Mouse (Mus musculus) liver, adult 2 months (tissue): ENCODE results near the gene 2310046K23Rik.

Experiments
- CTCF ChIP-seq: fragments of 200-500 bp; IDR thresholded peaks from 2 replicates; pipeline ENCODE4 v1.5.1; 2011; ENCODE audit warnings: low read depth, low read length, control low read depth
- POLR2A ChIP-seq: fragments of 200-500 bp; IDR thresholded peaks from 2 replicates; pipeline ENCODE4 v1.6.1; 2011; ENCODE audit warnings: low read length, control low read depth; ENCODE audit not compliant: insufficient read depth; ENCODE audit errors: extremely low read depth

DNA sequence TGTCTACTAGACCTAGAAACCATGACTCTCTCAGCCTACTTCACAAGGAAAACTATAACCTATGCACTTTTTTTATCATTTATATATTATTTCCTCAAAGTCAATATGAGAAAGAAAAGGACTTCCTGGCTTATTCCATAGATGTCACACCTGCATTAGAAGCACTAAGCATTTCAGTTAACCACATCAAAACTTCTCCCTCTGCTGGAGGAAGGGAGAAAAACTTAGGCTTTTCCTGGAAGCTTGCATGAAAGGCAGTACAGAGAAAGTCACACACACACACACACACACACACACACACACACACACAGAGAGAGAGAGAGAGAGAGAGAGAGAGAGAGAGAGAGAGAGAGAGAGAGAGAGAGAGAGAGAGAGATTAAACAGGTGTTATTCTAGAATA is 22.0 kb downstream of the 2310046K23Rik start:
- TF ChIP-seq POLR2A (no peak), CTCF (no peak)
